Mouse (Mus musculus) common myeloid progenitor, adult 5-6 weeks (primary cell): ENCODE data around the gene Tmem151b. TPM values are rescaled to one million over a fixed set of nuclear protein-coding genes. Genes with fewer than 3 reads are reported as not detected.

Source experiments
- ATAC-seq: replicated peaks from 2 replicates; pipeline ENCODE4 v1.8.0; 2016; ENCODE audit warnings: low read depth, mild to moderate bottlenecking, moderate TSS enrichment, inconsistent platforms; ENCODE audit not compliant: poor library complexity, severe bottlenecking
- total RNA-seq: library from RNA; stranded (forward); fragments of 200-1000, 187-1606 nt; gene quantifications from 2 replicates; pipeline ENCODE4 v1.2.3, GENCODE M21; 2017

The Tmem151b gene
- total RNA-seq, 1 experiment from 2014 or later: not detected

DNA sequence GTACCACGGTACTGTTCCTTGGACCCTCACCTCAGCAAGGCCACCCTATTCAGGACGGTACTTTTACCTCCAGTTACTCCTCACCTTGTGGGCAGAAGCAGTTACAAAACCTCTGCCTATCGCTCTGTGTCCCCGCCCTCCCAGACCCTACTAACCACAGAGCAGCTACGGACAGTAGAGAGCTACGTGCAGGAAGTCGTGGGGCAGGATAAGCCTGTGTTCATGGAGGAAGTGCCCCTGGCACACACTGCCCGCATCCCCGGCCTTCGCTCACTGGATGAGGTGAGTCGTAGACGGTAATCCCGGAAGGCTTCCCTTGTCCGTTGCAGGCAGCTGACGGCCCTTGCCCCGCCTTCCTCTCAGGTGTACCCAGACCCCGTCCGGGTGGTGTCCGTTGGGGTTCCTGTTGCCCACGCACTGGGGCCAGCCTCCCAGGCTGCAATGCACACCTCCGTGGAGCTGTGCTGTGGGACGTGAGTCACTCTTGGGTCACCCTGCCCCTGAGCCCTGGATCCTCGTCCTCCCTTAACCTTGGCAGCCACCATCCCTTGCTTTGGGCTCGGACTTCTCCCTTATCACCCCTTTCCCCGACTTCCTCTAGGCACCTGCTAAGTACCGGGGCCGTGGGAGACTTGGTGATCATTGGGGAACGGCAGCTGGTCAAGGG lies 31.8 kb downstream of the Tmem151b start:
- peak; percentile 78 for ATAC-seq

DNA sequence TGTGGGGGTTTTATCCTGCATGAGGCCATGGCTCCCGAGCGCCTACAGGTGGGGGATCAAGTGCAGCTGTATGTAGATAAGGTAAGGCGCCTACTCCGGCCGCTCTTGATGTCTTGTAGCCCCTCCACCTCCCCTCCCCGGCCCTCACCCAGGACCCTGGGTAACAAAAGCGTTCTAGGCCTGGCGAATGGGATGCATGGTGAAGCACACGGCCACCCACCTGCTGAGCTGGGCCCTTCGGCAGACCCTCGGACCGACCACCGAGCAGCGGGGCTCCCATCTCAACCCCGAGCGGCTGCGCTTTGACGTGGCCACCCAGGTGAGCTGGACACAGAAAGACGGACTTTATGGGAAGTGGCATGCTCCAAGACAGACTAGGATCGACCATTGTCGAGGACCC lies 32.3 kb downstream of the Tmem151b start:
- ATAC-seq: no peak

DNA sequence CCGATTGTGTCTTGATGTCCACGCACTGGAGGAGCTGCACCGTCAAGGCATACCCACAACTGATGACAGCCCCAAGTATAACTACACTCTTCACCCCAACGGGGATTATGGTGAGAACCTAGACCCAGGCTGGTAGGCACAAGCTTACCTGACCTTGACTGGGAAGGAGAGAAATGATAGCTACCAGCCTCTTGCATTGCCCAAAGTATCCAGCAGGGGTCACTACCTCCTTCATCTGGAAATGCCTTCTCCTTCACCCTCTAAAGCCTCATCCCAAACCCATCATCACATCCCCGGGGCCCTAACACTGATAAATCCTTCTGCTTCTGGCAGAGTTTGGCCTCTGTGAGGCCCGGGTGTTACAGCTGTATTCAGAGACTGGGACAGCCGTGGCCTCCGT lies 33.0 kb downstream of the Tmem151b start:
- peak; percentile 75 for ATAC-seq

DNA sequence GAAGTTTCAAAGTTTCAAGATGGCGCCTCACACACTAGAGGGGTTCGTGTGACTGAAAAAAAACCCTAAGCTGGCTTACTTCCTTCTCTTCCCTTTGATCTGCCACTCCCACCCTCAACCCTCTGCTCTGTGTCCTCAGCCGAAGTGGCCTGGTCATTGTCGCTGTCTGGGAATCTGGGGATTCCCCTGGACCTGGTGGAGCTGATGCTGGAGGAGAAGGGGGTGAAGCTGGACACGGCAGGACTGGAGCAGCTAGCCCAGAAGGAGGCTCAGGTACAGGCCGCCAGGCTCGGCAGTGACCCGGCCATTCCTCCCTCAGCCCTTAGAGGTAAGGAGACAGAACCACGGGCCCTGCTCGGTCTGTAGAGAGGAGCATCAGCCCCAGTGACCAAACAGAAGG lies 33.7 kb downstream of the Tmem151b start:
- no peak for ATAC-seq

DNA sequence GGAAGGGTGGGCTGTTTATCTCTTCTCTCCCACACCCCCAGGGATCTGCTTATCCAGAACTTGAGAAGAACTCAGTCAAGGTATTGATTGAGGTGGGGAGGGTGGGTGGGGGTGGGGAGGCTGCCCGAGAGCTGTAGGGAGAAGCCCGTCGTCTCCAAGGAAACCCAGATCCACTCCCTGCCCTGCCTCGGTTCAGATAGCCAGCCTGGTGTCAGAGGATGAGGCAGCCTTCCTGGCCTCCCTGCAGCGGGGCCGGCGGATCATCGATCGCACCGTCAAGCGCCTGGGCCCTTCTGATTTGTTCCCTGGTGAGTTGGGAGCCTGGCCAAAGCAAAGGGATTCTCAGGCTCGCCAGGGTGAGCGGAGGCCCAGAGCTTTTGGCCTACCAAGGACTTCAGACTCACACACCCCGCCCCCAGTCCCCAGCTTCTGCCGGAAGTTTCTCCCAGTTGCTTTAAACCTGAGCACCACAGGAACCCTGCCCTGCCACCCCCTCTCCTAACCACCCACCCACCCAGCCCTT lies 34.2 kb downstream of the Tmem151b start:
- ATAC-seq: no peak

DNA sequence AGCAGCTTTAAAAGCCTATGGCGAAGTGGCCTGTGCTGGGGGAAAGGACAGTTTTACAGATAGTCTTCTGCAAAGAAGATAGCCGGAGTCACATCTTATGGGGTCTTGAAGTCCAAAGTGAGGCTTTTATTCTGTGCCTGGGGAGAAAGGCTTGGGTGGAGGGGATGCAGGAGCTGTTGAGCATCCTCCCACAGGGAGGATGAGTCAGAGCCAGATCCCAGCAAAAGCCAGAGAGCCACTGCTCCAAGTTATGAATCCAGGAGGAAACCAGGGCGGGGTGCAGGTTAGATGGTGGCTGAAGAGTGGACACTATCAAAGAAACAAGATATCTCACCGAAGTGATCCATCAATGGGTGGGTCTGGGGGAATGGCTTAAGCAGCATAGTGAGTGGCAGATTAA lies 37.7 kb downstream of the Tmem151b start:
- no peak for ATAC-seq

DNA sequence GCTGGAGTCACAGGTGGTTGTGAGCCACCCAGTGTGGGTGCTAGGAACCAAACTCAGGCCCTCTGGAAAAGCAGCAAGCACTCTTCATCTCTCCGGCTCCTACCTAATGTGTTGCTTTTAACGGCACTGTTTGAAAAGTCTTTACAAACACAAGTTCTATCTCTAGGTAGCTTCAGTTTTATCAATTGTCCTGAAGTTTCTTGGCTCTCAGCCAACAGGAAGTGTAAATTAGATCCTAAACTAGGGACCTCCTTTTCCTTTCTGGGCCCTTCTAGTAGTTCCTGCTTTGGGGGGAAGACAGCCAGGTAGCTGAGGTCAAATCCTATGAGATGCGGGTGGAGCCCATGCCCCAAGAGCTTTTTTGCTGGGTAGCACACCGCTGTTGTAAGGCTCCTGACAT lies 38.6 kb downstream of the Tmem151b start:
- ATAC-seq: no peak

DNA sequence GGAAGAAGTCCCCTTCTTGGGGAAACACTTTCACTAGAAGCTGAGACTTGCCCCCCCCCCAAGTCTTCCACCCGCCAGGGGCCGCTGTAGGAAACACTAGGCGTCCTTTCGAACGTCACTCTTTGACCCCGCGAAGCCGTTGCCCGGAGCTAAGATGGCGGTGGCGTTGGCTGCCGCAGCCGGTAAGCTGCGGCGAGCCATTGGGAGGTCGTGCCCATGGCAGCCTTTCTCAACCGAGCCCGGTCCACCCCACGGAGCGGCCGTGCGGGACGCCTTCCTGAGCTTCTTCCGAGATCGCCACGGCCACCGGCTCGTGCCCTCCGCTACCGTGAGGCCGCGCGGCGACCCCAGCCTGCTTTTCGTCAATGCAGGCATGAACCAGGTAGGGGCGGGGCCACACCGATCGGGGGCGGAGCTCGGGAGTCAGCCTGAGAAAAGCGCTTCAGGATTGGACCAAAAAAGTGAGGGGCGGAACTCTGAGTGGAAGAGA lies 42.7 kb downstream of the Tmem151b start, which contains the start of gene Aars2:
Aars2 (plus strand) TSS at position 142 of the 490 bp plus-strand sequence.
- peak; percentile 88 for ATAC-seq

DNA sequence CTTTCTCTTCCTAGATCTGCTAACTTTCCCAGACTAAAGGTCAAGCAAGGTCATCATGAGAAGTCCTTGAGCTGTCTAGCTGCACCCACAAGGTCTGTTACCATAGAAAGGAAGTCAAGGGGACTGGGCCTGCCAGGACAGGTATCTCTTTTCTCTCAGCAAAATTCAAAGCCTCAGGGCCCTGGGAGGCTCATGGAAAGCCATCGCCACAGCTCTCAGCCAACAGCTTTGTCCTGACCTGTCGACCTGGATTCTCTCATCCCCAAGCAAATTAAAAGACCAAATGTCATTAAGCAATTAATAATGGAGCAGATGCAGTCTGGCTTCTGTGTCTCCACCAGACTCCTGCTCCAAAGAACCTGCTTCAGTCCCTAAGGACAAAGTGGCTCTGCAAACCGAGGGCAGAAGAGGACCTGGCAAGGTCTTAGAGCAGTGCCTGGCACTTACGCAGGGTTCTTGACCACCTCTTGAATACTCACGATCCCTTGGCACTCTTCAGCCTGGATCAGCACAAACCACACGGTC lies 43.5 kb downstream of the Tmem151b start:
- no peak for ATAC-seq

DNA sequence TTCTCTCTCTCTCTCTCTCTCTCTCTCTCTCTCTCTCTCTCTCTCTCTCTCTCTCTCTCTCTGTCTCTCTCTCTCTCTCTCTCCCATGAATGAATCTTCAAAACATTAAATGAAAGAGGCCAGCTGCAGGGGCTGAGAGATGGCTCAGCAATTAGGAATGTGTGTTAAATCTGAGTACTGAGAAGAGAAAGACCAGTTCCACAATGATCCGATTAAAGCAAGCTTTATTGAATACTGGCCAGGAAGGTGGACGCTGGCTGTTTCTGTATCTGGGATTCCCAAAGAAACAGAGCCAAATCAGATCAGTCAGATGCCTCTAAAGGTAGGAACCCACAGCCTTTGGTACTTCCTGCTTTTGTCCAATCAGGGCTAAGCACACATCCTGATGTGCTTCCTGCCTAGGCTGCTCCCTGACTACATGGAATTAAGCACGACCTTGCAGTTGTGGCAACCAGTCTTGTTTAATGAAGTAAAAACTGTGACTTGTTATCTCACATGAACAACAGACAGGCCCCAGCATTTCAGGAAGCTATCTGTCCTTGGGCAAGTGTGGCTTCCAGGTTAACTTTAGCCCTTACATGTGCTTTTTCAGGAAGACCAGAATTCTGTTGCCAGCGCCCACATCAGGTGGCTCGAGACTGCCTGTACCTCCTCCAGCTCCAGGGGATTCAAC lies 46.0 kb downstream of the Tmem151b start:
- ATAC-seq: peak; percentile 80

DNA sequence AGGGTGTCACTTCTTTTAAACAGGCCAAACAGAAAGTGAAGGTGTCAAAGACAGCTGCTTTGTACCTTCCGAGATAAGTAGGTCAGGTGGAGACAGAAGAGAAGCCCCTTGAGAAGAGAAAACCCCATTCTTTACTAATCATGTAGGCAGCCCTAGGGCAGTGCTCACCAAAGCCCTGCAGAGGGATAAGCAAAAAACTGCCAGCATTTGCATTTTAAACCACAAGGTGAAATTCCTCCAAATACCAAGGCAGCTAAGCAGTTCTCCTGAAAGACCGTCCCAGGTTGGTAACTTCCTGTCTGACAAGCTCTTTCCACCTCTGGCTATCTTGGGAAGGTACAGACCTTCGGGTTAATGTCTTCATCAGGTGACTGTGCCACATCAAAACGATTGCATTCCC lies 47.2 kb downstream of the Tmem151b start:
- ATAC-seq: no peak

DNA sequence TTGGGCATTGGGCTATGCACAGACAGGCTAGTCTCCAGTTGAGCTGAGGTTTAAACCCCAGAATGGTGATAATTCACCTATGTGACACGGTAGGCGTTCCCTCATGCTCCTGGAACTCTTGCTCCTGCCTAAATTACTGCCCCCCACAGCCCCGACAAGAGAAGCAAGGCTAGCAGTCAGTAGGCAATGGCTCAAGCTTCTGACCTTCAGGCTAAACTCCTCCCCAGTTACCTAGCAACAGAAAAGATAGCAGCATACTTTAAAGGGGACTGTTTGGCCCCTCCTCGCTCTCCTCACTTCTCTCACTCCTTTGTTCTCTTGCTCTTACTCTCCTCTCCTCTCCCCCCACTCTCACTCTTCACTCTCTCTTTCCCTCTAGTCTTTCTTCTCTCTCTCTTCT lies 48.5 kb downstream of the Tmem151b start:
- ATAC-seq: no peak

DNA sequence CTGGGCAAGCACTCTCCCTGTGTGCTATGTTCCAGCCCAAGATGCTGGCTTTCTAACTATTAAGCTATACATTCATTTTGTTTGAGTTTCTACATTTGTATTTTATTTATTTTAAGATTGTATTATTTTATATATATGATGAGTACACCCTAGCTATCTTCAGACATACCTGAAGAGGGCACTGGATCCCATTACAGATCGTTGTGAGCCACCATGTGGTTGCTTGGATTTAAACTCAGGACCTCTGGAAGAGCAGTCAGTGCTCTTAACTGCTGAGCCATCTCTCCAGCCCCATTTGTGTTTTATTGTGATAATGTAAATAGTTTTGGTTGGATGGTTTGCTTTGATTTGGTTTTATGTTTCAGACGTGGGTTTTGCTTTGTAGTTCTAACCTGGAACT lies 50.0 kb downstream of the Tmem151b start:
- ATAC-seq: no peak

DNA sequence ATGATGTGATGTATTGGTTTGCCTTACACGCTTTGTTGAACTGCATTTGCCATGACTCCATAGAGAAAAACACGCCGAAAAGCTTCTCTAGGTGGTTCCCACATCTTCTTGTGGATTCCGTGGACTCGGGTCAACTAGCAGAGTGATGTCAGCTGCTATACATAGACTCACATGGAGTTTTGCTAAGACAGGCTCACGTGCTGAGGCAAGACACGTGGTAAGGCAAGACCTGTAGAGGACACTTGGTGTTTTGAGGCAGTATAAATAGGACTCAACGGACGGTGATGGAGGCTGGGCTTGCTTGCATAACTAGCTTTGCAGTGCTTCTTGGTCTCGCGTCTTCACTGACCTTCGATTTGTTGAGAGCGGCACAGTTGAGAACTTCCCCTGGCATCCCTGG lies 51.1 kb downstream of the Tmem151b start:
- ATAC-seq: no peak

DNA sequence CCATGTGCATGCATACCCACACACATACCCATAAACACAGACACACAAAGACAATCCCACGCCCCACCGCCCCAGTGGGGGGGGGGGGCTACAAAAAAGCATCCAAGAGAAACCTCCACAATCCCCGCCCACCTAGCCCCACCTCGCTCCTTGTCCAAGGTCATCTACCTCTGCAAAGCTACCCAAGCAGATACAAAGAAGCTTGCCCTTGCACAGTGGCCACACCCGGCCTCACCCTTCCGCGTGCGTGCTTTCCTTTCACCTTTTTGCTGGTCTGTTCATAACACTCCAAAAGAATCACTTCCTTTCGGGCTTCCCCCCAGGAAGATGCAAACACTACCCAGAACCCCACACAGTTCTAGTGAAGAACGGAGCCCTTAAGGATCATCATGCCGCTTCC lies 54.1 kb downstream of the Tmem151b start:
- no peak for ATAC-seq

Other genes starting within 250 kb of the Tmem151b start
- gene Cdc5l, start 115.9 kb downstream of the Tmem151b start, total RNA-seq: 128 and 141 TPM in 2 replicates
- gene Spats1, start 74.3 kb downstream of the Tmem151b start, total RNA-seq: 1.6 TPM in 1 of 2 replicates, not detected in the other
- 11.1 and 11.4 TPM in 2 replicates for gene Aars2, start 42.8 kb downstream of the Tmem151b start, total RNA-seq
- not detected in 2 replicates for gene Tcte1, start 26.2 kb downstream of the Tmem151b start, total RNA-seq
- 10.1 and 11.0 TPM in 2 replicates for gene Nfkbie, start 6.0 kb upstream of the Tmem151b start, total RNA-seq
- gene Slc35b2, start 14.2 kb upstream of the Tmem151b start, total RNA-seq: 49.6 and 93.8 TPM in 2 replicates
- gene Hsp90ab1, start 23.6 kb upstream of the Tmem151b start, total RNA-seq: 2,806 and 3,169 TPM in 2 replicates
- 80.6 and 109 TPM in 2 replicates for gene Slc29a1, start 49.9 kb upstream of the Tmem151b start, total RNA-seq
- gene Mymx, start 52.4 kb upstream of the Tmem151b start, total RNA-seq: not detected in 2 replicates
- 0.27 and 0.34 TPM in 2 replicates for gene Capn11, start 109.6 kb upstream of the Tmem151b start, total RNA-seq
- gene Mrpl14, start 136.6 kb upstream of the Tmem151b start, total RNA-seq: 11.0 and 14.4 TPM in 2 replicates
- 5.2 and 7.0 TPM in 2 replicates for gene Tmem63b, start 137.2 kb upstream of the Tmem151b start, total RNA-seq
- not detected in 2 replicates for gene 1600014C23Rik, start 184.2 kb upstream of the Tmem151b start, total RNA-seq